Mouse (Mus musculus): ENCODE measurements around the gene Wscd2. TPM values are rescaled to one million over a fixed set of nuclear protein-coding genes. Genes with fewer than 3 reads are reported as not detected.

The Wscd2 gene
- total and polyA plus RNA-seq, 3 experiments: not detected

- H3K9me3 ChIP-seq (replicated peaks; ENCODE audit: insufficient read depth, low read length): no peaks in the 10 kb centered on the region
- DNase-seq (ENCODE audit: low read depth, low spot score): no peak
- H3K9ac ChIP-seq (ENCODE audit: control insufficient read depth, low read depth, low read length, poor library complexity, severe bottlenecking): no peak overlapping the region
- no peak overlapping the region for H3K27ac ChIP-seq (ENCODE audit: control insufficient read depth, low read depth, low read length)
- no peak for TF ChIP-seq SIN3A (IDR thresholded peaks at IDR 0.05; ENCODE audit: low read length)
- no peaks in the 10 kb centered on the region for H3K79me2 ChIP-seq (ENCODE audit: control insufficient read depth, insufficient read depth, low read length, poor library complexity)
- no peaks in the 10 kb centered on the region for H3K27me3 ChIP-seq (ENCODE audit: control insufficient read depth in 1 of 2, insufficient read depth in 2 of 2, low read length in 2 of 2)
- H3K36me3 ChIP-seq (ENCODE audit: control insufficient read depth in 1 of 2, insufficient read depth in 2 of 2, low read length in 2 of 2): no peaks in the 10 kb centered on the region
- H3K4me3 ChIP-seq (ENCODE audit: control insufficient read depth in 1 of 2, insufficient read depth in 1 of 2, low read depth in 2 of 2, low read length in 2 of 2): no peak overlapping the region
- no peaks in the 10 kb centered on the region for H3K4me1 ChIP-seq (ENCODE audit: control insufficient read depth in 1 of 2, insufficient read depth in 2 of 2, low read length in 2 of 2)
Observed at GRCm38 (mm10) chr5:113485584-113486162, 4.5 kb upstream of the Wscd2 start.

- no peak for DNase-seq (ENCODE audit: low read depth, low spot score)
- no peak overlapping the region for H3K4me3 ChIP-seq (ENCODE audit: control insufficient read depth in 1 of 2, insufficient read depth in 1 of 2, low read depth in 2 of 2, low read length in 2 of 2)
- H3K9ac ChIP-seq (ENCODE audit: control insufficient read depth, low read depth, low read length, poor library complexity, severe bottlenecking): no peak overlapping the region
- H3K9me3 ChIP-seq (replicated peaks; ENCODE audit: insufficient read depth, low read length): no peaks in the 10 kb centered on the region
- TF ChIP-seq ELF1 (IDR thresholded peaks at IDR 0.05; ENCODE audit: low read depth, low read length) (no peak), MYB (IDR thresholded peaks at IDR 0.05; ENCODE audit: low read depth, low read length) (no peak), MXI1 (IDR thresholded peaks at IDR 0.05; ENCODE audit: low read depth, low read length) (no peak), CTCF (IDR thresholded peaks at IDR 0.05 in 2 of 3, conservative IDR thresholded peaks at IDR 0.05 in 1 of 3; ENCODE audit: control insufficient read depth in 1 of 3, insufficient read depth in 1 of 3, low read depth in 2 of 3, low read length in 3 of 3, poor library complexity in 1 of 3, severe bottlenecking in 1 of 3) (no peak), GATA1 (IDR thresholded peaks at IDR 0.05; ENCODE audit: low read depth, low read length) (no peak), KAT2A (conservative IDR thresholded peaks at IDR 0.05; ENCODE audit: low read depth, low read length) (no peak), RAD21 (IDR thresholded peaks at IDR 0.05; ENCODE audit: low read depth, low read length) (no peak), HCFC1 (IDR thresholded peaks at IDR 0.05; ENCODE audit: low read depth, low read length) (no peak), JUND (IDR thresholded peaks at IDR 0.05; ENCODE audit: low read depth, low read length) (no peak), POLR2AphosphoS5 (IDR thresholded peaks at IDR 0.05; ENCODE audit: borderline replicate concordance, low read depth, low read length) (no peak), SMC3 (IDR thresholded peaks at IDR 0.05; ENCODE audit: low read depth, low read length) (no peak)
- H3K27ac ChIP-seq (ENCODE audit: control insufficient read depth, low read depth, low read length): no peak overlapping the region
- H3K4me1 ChIP-seq (ENCODE audit: control insufficient read depth in 1 of 2, insufficient read depth in 2 of 2, low read length in 2 of 2): no peaks in the 10 kb centered on the region
- no peaks in the 10 kb centered on the region for H3K79me2 ChIP-seq (ENCODE audit: control insufficient read depth, insufficient read depth, low read length, poor library complexity)
- H3K36me3 ChIP-seq (ENCODE audit: control insufficient read depth in 1 of 2, insufficient read depth in 2 of 2, low read length in 2 of 2): no peaks in the 10 kb centered on the region
- no peaks in the 10 kb centered on the region for H3K27me3 ChIP-seq (ENCODE audit: control insufficient read depth in 1 of 2, insufficient read depth in 2 of 2, low read length in 2 of 2)
Observed at GRCm38 (mm10) chr5:113487879-113488278, 2.3 kb upstream of the Wscd2 start.

GRCm38 (mm10) chr5:113489617-113490016 lies 516 bp upstream of the Wscd2 start:
- no peaks in the 10 kb centered on the region for H3K9me3 ChIP-seq (replicated peaks; ENCODE audit: insufficient read depth, low read length)

More at GRCm38 (mm10) chr5:113489617-113490016, 516 bp upstream of the Wscd2 start:
- Histone ChIP-seq H3K79me2 (ENCODE audit: control insufficient read depth, insufficient read depth, low read length, poor library complexity) (no peaks in the 10 kb centered on the region), H3K27me3 (ENCODE audit: control insufficient read depth in 1 of 2, insufficient read depth in 2 of 2, low read length in 2 of 2) (no peaks in the 10 kb centered on the region), H3K4me3 (ENCODE audit: control insufficient read depth in 1 of 2, insufficient read depth in 1 of 2, low read depth in 2 of 2, low read length in 2 of 2) (no peak overlapping the region), H3K4me1 (ENCODE audit: control insufficient read depth in 1 of 2, insufficient read depth in 2 of 2, low read length in 2 of 2) (no peaks in the 10 kb centered on the region), H3K36me3 (ENCODE audit: control insufficient read depth in 1 of 2, insufficient read depth in 2 of 2, low read length in 2 of 2) (no peaks in the 10 kb centered on the region), H3K27ac (ENCODE audit: control insufficient read depth, low read depth, low read length) (no peak overlapping the region), H3K9ac (ENCODE audit: control insufficient read depth, low read depth, low read length, poor library complexity, severe bottlenecking) (no peak overlapping the region)
- TF ChIP-seq MEF2A (IDR thresholded peaks at IDR 0.05; ENCODE audit: extremely low read depth, insufficient replicate concordance, low read depth, low read length, poor library complexity, severe bottlenecking) (no peak), NRF1 (IDR thresholded peaks at IDR 0.05; ENCODE audit: insufficient read depth, low read depth, low read length, poor library complexity, severe bottlenecking) (no peak), EP300 (IDR thresholded peaks at IDR 0.05; ENCODE audit: low read depth in 1 of 2, low read length in 2 of 2) (no peak), GATA1 (IDR thresholded peaks at IDR 0.05; ENCODE audit: low read depth, low read length) (no peak), HCFC1 (IDR thresholded peaks at IDR 0.05; ENCODE audit: low read depth, low read length) (no peak), RAD21 (IDR thresholded peaks at IDR 0.05; ENCODE audit: low read depth, low read length) (no peak), ZMIZ1 (IDR thresholded peaks at IDR 0.05; ENCODE audit: low read depth, low read length) (no peak), CHD1 (IDR thresholded peaks at IDR 0.05; ENCODE audit: low read depth, low read length) (no peak), MYC (IDR thresholded peaks at IDR 0.05; ENCODE audit: low read depth, low read length) (no peak), ELF1 (IDR thresholded peaks at IDR 0.05; ENCODE audit: low read depth, low read length) (no peak), MYB (IDR thresholded peaks at IDR 0.05; ENCODE audit: low read depth, low read length) (no peak), SMC3 (IDR thresholded peaks at IDR 0.05; ENCODE audit: low read depth, low read length) (no peak), ETS1 (IDR thresholded peaks at IDR 0.05; ENCODE audit: low read depth, low read length) (no peak), E2F4 (IDR thresholded peaks at IDR 0.05; ENCODE audit: borderline replicate concordance, low read depth, low read length) (no peak), CHD2 (IDR thresholded peaks at IDR 0.05; ENCODE audit: low read length) (no peak)
- no peak for DNase-seq (ENCODE audit: low read depth, low spot score)
